ENCODE assay signal across 15 mouse cellular contexts in genomic region chr8:115639951-115640350, GRCm38 (mm10).
"Had no signal": no experiment of that assay in that cellular context is flagged by ENCODE, and none has a peak within 500 bp of the region (broad histone marks: within the 10 kb centered on the region; RNA-seq: fewer than 3 reads in every experiment).

No protein-coding gene starts in this region.

- H3K9me3 ChIP-seq: megakaryocyte, embryonic 14.5 days; midbrain, embryonic 13.5 days; midbrain, embryonic 15.5 days; neural tube, embryonic 12.5 days had no signal

- ATAC-seq: midbrain, embryonic 13.5 days; midbrain, embryonic 15.5 days had no signal

- H3K36me3 ChIP-seq: midbrain, embryonic 13.5 days; midbrain, embryonic 15.5 days; neural tube, embryonic 12.5 days had no signal

- H3K27ac ChIP-seq: macrophage; midbrain, embryonic 13.5 days; midbrain, embryonic 15.5 days; neural tube, embryonic 12.5 days had no signal

- H3K4me1 ChIP-seq: megakaryocyte, embryonic 14.5 days; midbrain, embryonic 13.5 days; midbrain, embryonic 15.5 days; neural tube, embryonic 12.5 days had no signal

- H3K4me3 ChIP-seq: megakaryocyte, embryonic 14.5 days; midbrain, embryonic 13.5 days; midbrain, embryonic 15.5 days; neural tube, embryonic 12.5 days had no signal

- H3K4me2 ChIP-seq: lung, embryonic 14.5 days; midbrain, embryonic 11.5 days; midbrain, embryonic 13.5 days; midbrain, embryonic 15.5 days; neural tube, embryonic 12.5 days had no signal

- H3K27me3 ChIP-seq: megakaryocyte, embryonic 14.5 days; midbrain, embryonic 13.5 days; midbrain, embryonic 15.5 days; neural tube, embryonic 12.5 days had no signal

- DNase-seq: lung, adult 18-20 months; lung, embryonic 14.5 days; lung, postnatal 14 days; lung, postnatal 36 days; right cerebral cortex, postnatal 14 days; spleen, adult 18-20 months; thymus, adult 2 months; thymus, postnatal 25 days; thymus, postnatal 4 days had no signal

- H3K9ac ChIP-seq: lung, embryonic 14.5 days; midbrain, embryonic 13.5 days; midbrain, embryonic 15.5 days; neural tube, embryonic 12.5 days had no signal
